ENCODE assay signal across 8 mouse cellular contexts in genomic region chr4:150757291-150757741, GRCm38 (mm10).
DNase-seq lines count a peak whose midpoint lies in the region; ATAC-seq and TF ChIP-seq lines count a peak whose summit lies in the region.

No protein-coding gene starts in this region.

- DNase-seq in heart, embryonic 10.5 days (ENCODE audit: low spot score) = no peak
- no peak for DNase-seq in heart, postnatal 4 days
- no peak for DNase-seq in frontal cortex, postnatal 10 days (ENCODE audit: low spot score in 2 of 2)
- no peak for DNase-seq in cerebellum, postnatal 4 days (ENCODE audit: low spot score in 2 of 2)
- DNase-seq in heart, adult 8-10 months (ENCODE audit: low spot score) = no peak

- H3K27ac ChIP-seq in heart, embryonic 10.5 days = peak overlapping the region; percentile 84
- H3K27ac ChIP-seq in bone marrow, adult 2 months (ENCODE audit: control insufficient read depth, insufficient read depth, low read depth, low read length, poor library complexity) = no peak overlapping the region
- peak overlapping the region; percentile 82 for H3K27ac ChIP-seq in hindbrain, embryonic 16.5 days (ENCODE audit: low read depth, low read length)

- H3K4me1 ChIP-seq in heart, embryonic 10.5 days = peaks cover 35% of the 10 kb centered on the region
- no peaks in the 10 kb centered on the region; the same call in 1 of the 2 replicates for H3K4me1 ChIP-seq in bone marrow, adult 2 months (ENCODE audit: control insufficient read depth, insufficient read depth, low read length)
- peaks cover 10% of the 10 kb centered on the region for H3K4me1 ChIP-seq in hindbrain, embryonic 16.5 days (ENCODE audit: control insufficient read depth, insufficient read depth, low read depth, low read length)

- no peak for ATAC-seq in hindbrain, embryonic 16.5 days
- ATAC-seq in megakaryocyte progenitor cell, adult 5-6 weeks (replicated peaks; ENCODE audit: poor library complexity) = peak; percentile 80

- peak; percentile 29; the same call in 1 of the 2 replicates for TF ChIP-seq CTCF in bone marrow, adult 2 months (IDR thresholded peaks at IDR 0.05; ENCODE audit: control insufficient read depth, insufficient read depth, low read length)

- H3K36me3 ChIP-seq in heart, embryonic 10.5 days = peaks cover 4% of the 10 kb centered on the region; the same call in 1 of the 2 replicates
- H3K36me3 ChIP-seq in hindbrain, embryonic 16.5 days (ENCODE audit: control insufficient read depth, insufficient read depth, low read length) = no peaks in the 10 kb centered on the region

- TF ChIP-seq POLR2A in bone marrow, adult 2 months (IDR thresholded peaks at IDR 0.05; ENCODE audit: borderline replicate concordance, control insufficient read depth, low read depth, low read length) = no peak

- H3K9ac ChIP-seq in hindbrain, embryonic 16.5 days (ENCODE audit: low read depth, low read length) = no peak overlapping the region

- H3K4me2 ChIP-seq in hindbrain, embryonic 16.5 days (ENCODE audit: low read length) = no peak overlapping the region

- WGBS in heart, embryonic 10.5 days = 72% methylated on average over 10 of the region's 10 CpGs
- 51% methylated on average over 10 of the region's 10 CpGs for WGBS in bone marrow, adult 2 months
- 65% methylated on average over 10 of the region's 10 CpGs for WGBS in hindbrain, embryonic 16.5 days

- no peak overlapping the region for H3K4me3 ChIP-seq in heart, embryonic 10.5 days
- H3K4me3 ChIP-seq in bone marrow, adult 2 months (replicated peaks; ENCODE audit: control insufficient read depth, low read depth, low read length) = no peak overlapping the region
- H3K4me3 ChIP-seq in hindbrain, embryonic 16.5 days (ENCODE audit: low read length) = no peak overlapping the region

- H3K9me3 ChIP-seq in heart, embryonic 10.5 days = no peaks in the 10 kb centered on the region
- H3K9me3 ChIP-seq in hindbrain, embryonic 16.5 days (ENCODE audit: control insufficient read depth, low read length) = no peaks in the 10 kb centered on the region

- no peaks in the 10 kb centered on the region for H3K27me3 ChIP-seq in heart, embryonic 10.5 days (ENCODE audit: insufficient read depth, poor library complexity, severe bottlenecking)
- no peaks in the 10 kb centered on the region for H3K27me3 ChIP-seq in hindbrain, embryonic 16.5 days (replicated peaks; ENCODE audit: control insufficient read depth, insufficient read depth, low read length)
